ENCODE assay signal across 24 mouse cellular contexts in genomic region chr13:45307226-45307625, GRCm38 (mm10).
"Had no signal": no experiment of that assay in that cellular context is flagged by ENCODE, and none has a peak within 500 bp of the region (broad histone marks: within the 10 kb centered on the region; RNA-seq: fewer than 3 reads in every experiment).

No protein-coding gene starts in this region.

- H3K36me3 ChIP-seq: heart, embryonic 13.5 days; heart, embryonic 15.5 days; hindbrain, embryonic 13.5 days; hindbrain, embryonic 15.5 days; kidney, embryonic 15.5 days; limb, embryonic 13.5 days; limb, embryonic 15.5 days; liver, embryonic 12.5 days had no signal

- DNase-seq: gastrocnemius, postnatal 14 days; gastrocnemius, postnatal 36 days; heart, adult 18-20 months; heart, postnatal 14 days; heart, postnatal 36 days; kidney, adult 11 months; kidney, adult 2 months; kidney, adult 9 months; kidney, postnatal 14 days; kidney, postnatal 36 days; layer of hippocampus, adult 9-11 months; layer of hippocampus, postnatal 36 days; left cerebral cortex, postnatal 4 days had no signal

- H3K4me3 ChIP-seq: heart, embryonic 13.5 days; heart, embryonic 15.5 days; hindbrain, embryonic 13.5 days; hindbrain, embryonic 15.5 days; kidney, embryonic 15.5 days; limb, embryonic 13.5 days; limb, embryonic 15.5 days; liver, embryonic 12.5 days had no signal

- H3K4me1 ChIP-seq: heart, embryonic 15.5 days; hindbrain, embryonic 13.5 days; hindbrain, embryonic 15.5 days; kidney, embryonic 15.5 days; limb, embryonic 13.5 days; limb, embryonic 15.5 days; liver, embryonic 12.5 days had no signal

- H3K9me3 ChIP-seq: heart, embryonic 13.5 days; heart, embryonic 15.5 days; hindbrain, embryonic 13.5 days; hindbrain, embryonic 15.5 days; kidney, embryonic 15.5 days; limb, embryonic 13.5 days; limb, embryonic 15.5 days; liver, embryonic 12.5 days had no signal

- H3K27me3 ChIP-seq: heart, embryonic 13.5 days; heart, embryonic 15.5 days; hindbrain, embryonic 13.5 days; hindbrain, embryonic 15.5 days; kidney, embryonic 15.5 days; limb, embryonic 13.5 days; limb, embryonic 15.5 days had no signal

- ATAC-seq: hindbrain, postnatal 0 days; liver, embryonic 12.5 days had no signal

- H3K9ac ChIP-seq: heart, embryonic 13.5 days; heart, embryonic 15.5 days; hindbrain, embryonic 13.5 days; hindbrain, embryonic 15.5 days; kidney, embryonic 15.5 days; limb, embryonic 13.5 days; limb, embryonic 15.5 days; liver, embryonic 12.5 days; liver, embryonic 14.5 days had no signal

- H3K27ac ChIP-seq: heart, embryonic 13.5 days; heart, embryonic 15.5 days; hindbrain, embryonic 13.5 days; hindbrain, embryonic 15.5 days; hindbrain, postnatal 0 days; kidney, embryonic 15.5 days; kidney, postnatal 0 days; limb, embryonic 13.5 days; limb, embryonic 15.5 days; liver, embryonic 12.5 days; liver, embryonic 14.5 days had no signal
